In the genomic region with DNA sequence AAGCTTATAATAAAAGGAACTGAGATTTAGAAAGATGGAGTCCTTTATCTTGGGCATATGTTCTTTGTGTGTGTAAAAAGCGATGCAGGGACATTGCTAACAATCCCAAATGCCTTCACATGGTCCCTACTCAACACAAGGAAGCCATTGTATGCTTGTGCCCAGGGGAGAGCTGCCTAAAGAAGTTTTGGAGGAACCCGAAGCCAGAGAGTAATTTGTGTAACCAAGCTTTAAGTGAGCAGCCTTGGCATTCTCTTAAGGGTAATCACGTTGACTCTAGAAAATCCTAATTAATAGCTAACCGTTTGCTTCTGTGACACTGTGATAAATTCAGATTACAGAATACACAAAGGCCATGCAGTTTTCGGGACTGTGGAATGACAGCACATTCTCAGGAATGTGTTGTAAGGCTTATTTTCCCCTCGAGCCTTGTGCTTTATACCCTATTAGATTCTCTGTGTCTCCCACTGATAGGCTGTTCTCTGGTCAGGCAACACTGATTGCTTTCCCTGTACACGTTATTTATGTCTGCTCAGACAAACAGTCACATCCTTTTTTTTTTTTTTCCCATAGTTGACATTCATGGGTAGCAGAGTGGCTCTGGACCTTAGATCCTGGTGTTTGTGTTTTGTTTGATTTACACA, we compare ENCODE assay signal across 23 mouse cellular contexts. TPM values are rescaled to one million over a fixed set of nuclear protein-coding genes. Genes with fewer than 3 reads are reported as not detected.
DNase-seq lines count a peak whose midpoint lies in the region; ATAC-seq lines count a peak whose summit lies in the region.
"Had no signal": no experiment of that assay in that cellular context is flagged by ENCODE, and none has a peak within 500 bp of the region (broad histone marks: within the 10 kb centered on the region; RNA-seq: fewer than 3 reads in every experiment).

No protein-coding gene starts in this region.

- no peaks in the 10 kb centered on the region for H3K36me3 ChIP-seq in heart, embryonic 10.5 days
- H3K36me3 ChIP-seq in midbrain, embryonic 15.5 days (replicated peaks): no peaks in the 10 kb centered on the region
- 0 out of 2 replicates have a peak, but pooled peaks cover 3% of the 10 kb centered on the region for H3K36me3 ChIP-seq in midbrain, embryonic 10.5 days
- no peaks in the 10 kb centered on the region for H3K36me3 ChIP-seq in forebrain, embryonic 16.5 days (ENCODE audit: control insufficient read depth, insufficient read depth)
- H3K36me3 ChIP-seq in neural tube, embryonic 15.5 days: no peaks in the 10 kb centered on the region
- H3K36me3 ChIP-seq: embryonic facial prominence, embryonic 13.5 days; liver, embryonic 13.5 days had no signal

- no peaks in the 10 kb centered on the region for H3K27me3 ChIP-seq in heart, embryonic 10.5 days (ENCODE audit: insufficient read depth, poor library complexity, severe bottlenecking)
- no peaks in the 10 kb centered on the region for H3K27me3 ChIP-seq in midbrain, embryonic 15.5 days (replicated peaks)
- H3K27me3 ChIP-seq in midbrain, embryonic 10.5 days (ENCODE audit: low read depth, poor library complexity, severe bottlenecking): no peaks in the 10 kb centered on the region
- no peaks in the 10 kb centered on the region for H3K27me3 ChIP-seq in forebrain, embryonic 16.5 days (replicated peaks; ENCODE audit: control insufficient read depth, insufficient read depth, low read length)
- H3K27me3 ChIP-seq in neural tube, embryonic 15.5 days (replicated peaks): no peaks in the 10 kb centered on the region
- H3K27me3 ChIP-seq: embryonic facial prominence, embryonic 13.5 days; liver, embryonic 13.5 days had no signal

- no peak overlapping the region for H3K4me2 ChIP-seq in midbrain, embryonic 15.5 days
- H3K4me2 ChIP-seq in forebrain, embryonic 16.5 days (ENCODE audit: low read length): no peak overlapping the region
- H3K4me2 ChIP-seq in neural tube, embryonic 15.5 days: no peak overlapping the region
- H3K4me2 ChIP-seq: embryonic facial prominence, embryonic 13.5 days; heart, embryonic 11.5 days; liver, embryonic 13.5 days had no signal

- peak; percentile 24 for DNase-seq in heart, embryonic 10.5 days (ENCODE audit: low spot score)
- no peak for DNase-seq in heart, adult 8-10 months (ENCODE audit: low spot score)
- DNase-seq in midbrain, embryonic 10.5 days (ENCODE audit: low spot score): no peak
- DNase-seq in lung, adult 18-20 months: no peak
- DNase-seq: B cell, adult 2 months; cerebellum, adult 11-12 months; cerebellum, postnatal 36 days; gastrocnemius, postnatal 14 days; kidney, adult 2 months; liver, embryonic 13.5 days; lung, postnatal 10 days; thymus, postnatal 4 days had no signal

- no peak overlapping the region for H3K4me3 ChIP-seq in heart, embryonic 10.5 days
- no peak overlapping the region for H3K4me3 ChIP-seq in midbrain, embryonic 15.5 days
- no peak overlapping the region for H3K4me3 ChIP-seq in midbrain, embryonic 10.5 days
- H3K4me3 ChIP-seq in forebrain, embryonic 16.5 days (replicated peaks; ENCODE audit: low read length): no peak overlapping the region
- no peak overlapping the region for H3K4me3 ChIP-seq in neural tube, embryonic 15.5 days (replicated peaks)
- H3K4me3 ChIP-seq: embryonic facial prominence, embryonic 13.5 days; liver, embryonic 13.5 days had no signal

- H3K9me3 ChIP-seq in heart, embryonic 10.5 days: no peaks in the 10 kb centered on the region
- no peaks in the 10 kb centered on the region for H3K9me3 ChIP-seq in midbrain, embryonic 15.5 days
- H3K9me3 ChIP-seq in midbrain, embryonic 10.5 days (replicated peaks): no peaks in the 10 kb centered on the region; the same call in 1 of the 2 replicates
- H3K9me3 ChIP-seq in forebrain, embryonic 16.5 days (ENCODE audit: control insufficient read depth, low read length): no peaks in the 10 kb centered on the region
- no peaks in the 10 kb centered on the region for H3K9me3 ChIP-seq in neural tube, embryonic 15.5 days (replicated peaks)
- H3K9me3 ChIP-seq: embryonic facial prominence, embryonic 13.5 days; liver, embryonic 13.5 days had no signal

- H3K27ac ChIP-seq in heart, embryonic 10.5 days: no peak overlapping the region
- no peak overlapping the region for H3K27ac ChIP-seq in midbrain, embryonic 15.5 days
- H3K27ac ChIP-seq in midbrain, embryonic 10.5 days (replicated peaks): no peak overlapping the region
- H3K27ac ChIP-seq in forebrain, embryonic 16.5 days (ENCODE audit: low read length): no peak overlapping the region
- 0 out of 2 replicates have a peak overlapping the region, but pooled peaks have one; percentile 33 for H3K27ac ChIP-seq in neural tube, embryonic 15.5 days (replicated peaks)
- H3K27ac ChIP-seq: embryonic facial prominence, embryonic 13.5 days; liver, embryonic 13.5 days had no signal

- ATAC-seq in midbrain, embryonic 15.5 days (replicated peaks): 0 out of 2 replicates have a peak, but pooled peaks have one; percentile 45
- ATAC-seq in forebrain, embryonic 16.5 days: peak; percentile 43; the same call in 1 of the 2 replicates
- ATAC-seq in neural tube, embryonic 15.5 days (ENCODE audit: low FRiP score): peak; percentile 78

- H3K9ac ChIP-seq in midbrain, embryonic 15.5 days: no peak overlapping the region
- no peak overlapping the region for H3K9ac ChIP-seq in forebrain, embryonic 16.5 days (replicated peaks; ENCODE audit: low read depth, low read length)
- no peak overlapping the region for H3K9ac ChIP-seq in neural tube, embryonic 15.5 days (replicated peaks)
- H3K9ac ChIP-seq: embryonic facial prominence, embryonic 13.5 days; liver, embryonic 13.5 days had no signal

- no peaks in the 10 kb centered on the region for H3K4me1 ChIP-seq in heart, embryonic 10.5 days
- H3K4me1 ChIP-seq in midbrain, embryonic 15.5 days: no peaks in the 10 kb centered on the region
- no peaks in the 10 kb centered on the region for H3K4me1 ChIP-seq in midbrain, embryonic 10.5 days
- peaks cover 3% of the 10 kb centered on the region; the same call in 1 of the 2 replicates for H3K4me1 ChIP-seq in forebrain, embryonic 16.5 days (replicated peaks; ENCODE audit: control insufficient read depth, insufficient read depth, low read length)
- peaks cover 11% of the 10 kb centered on the region; the same call in 1 of the 2 replicates for H3K4me1 ChIP-seq in neural tube, embryonic 15.5 days

- 56% methylated on average over 7 of the region's 7 CpGs for WGBS in heart, embryonic 10.5 days
- WGBS in midbrain, embryonic 15.5 days: 47% methylated on average over 7 of the region's 7 CpGs
- WGBS in midbrain, embryonic 10.5 days: 75% methylated on average over 7 of the region's 7 CpGs
- WGBS in forebrain, embryonic 16.5 days: 11% methylated on average over 7 of the region's 7 CpGs
- WGBS in neural tube, embryonic 15.5 days: 22% methylated on average over 7 of the region's 7 CpGs

RNA-seq across cellular contexts. Expression of gene Dcbld1, which starts 9.4 kb away (rescaled TPM):
- polyA plus RNA-seq in heart, embryonic 10.5 days (2016; fragmentation: Nextera tagmentation; extraction: Ambion mirVana): 9.9 and 17.0 TPM in 2 replicates
- total RNA-seq in heart, adult 8-10 months (2022): 1 to 10 TPM; 3.4 to 4.4 (median 4.0) TPM
- 16.8 and 17.3 TPM in 2 replicates for polyA plus RNA-seq in midbrain, embryonic 15.5 days (2015; fragmentation: Nextera tagmentation; extraction: Ambion mirVana)
- polyA plus RNA-seq in midbrain, embryonic 10.5 days (2016; fragmentation: Nextera tagmentation; extraction: Ambion mirVana): 20.7 and 23.1 TPM in 2 replicates
- polyA plus RNA-seq in forebrain, embryonic 16.5 days (2015; fragmentation: Nextera tagmentation; extraction: Ambion mirVana): 20.1 and 22.0 TPM in 2 replicates
- polyA plus RNA-seq in neural tube, embryonic 15.5 days (2015; fragmentation: Nextera tagmentation; extraction: Ambion mirVana): 25.1 and 29.6 TPM in 2 replicates
- total RNA-seq: megakaryocyte-erythroid progenitor cell, adult 5-6 weeks had no signal

RNA-seq across cellular contexts. Expression of gene Ros1, which starts 47.8 kb away (rescaled TPM):
- not detected in 2 replicates for polyA plus RNA-seq in heart, embryonic 10.5 days (2016; fragmentation: Nextera tagmentation; extraction: Ambion mirVana)
- total RNA-seq in heart, adult 8-10 months (2022): under 1 TPM in 1 of 4 experiments, not detected in 3; 0.03 TPM
- polyA plus RNA-seq in midbrain, embryonic 15.5 days (2015; fragmentation: Nextera tagmentation; extraction: Ambion mirVana): not detected in 2 replicates
- not detected in 2 replicates for polyA plus RNA-seq in midbrain, embryonic 10.5 days (2016; fragmentation: Nextera tagmentation; extraction: Ambion mirVana)
- not detected in 2 replicates for polyA plus RNA-seq in forebrain, embryonic 16.5 days (2015; fragmentation: Nextera tagmentation; extraction: Ambion mirVana)
- polyA plus RNA-seq in neural tube, embryonic 15.5 days (2015; fragmentation: Nextera tagmentation; extraction: Ambion mirVana): 0.08 TPM in 1 of 2 replicates, not detected in the other
- total RNA-seq: adrenal gland, adult 18-20 months; heart, postnatal 25 days; layer of hippocampus, adult 18-20 months; left cerebral cortex, adult 18-20 months; megakaryocyte-erythroid progenitor cell, adult 5-6 weeks had no signal
- polyA plus RNA-seq: embryonic facial prominence, embryonic 13.5 days; heart, embryonic 11.5 days; limb, embryonic 11.5 days had no signal
